Mouse (Mus musculus) MEL (cell line): Measurements from ENCODE around the gene Limch1. TPM values are rescaled to one million over a fixed set of nuclear protein-coding genes. Genes with fewer than 3 reads are reported as not detected.

ENCODE experiments used
- DNase-seq: peaks from one replicate; pipeline ENCODE4 v3.0.0; 2011; ENCODE audit warnings: low read depth, low spot score
- H3K27ac ChIP-seq: 2 replicates; pipeline ENCODE4 v1.5.1; 2012; ENCODE audit warnings: low read depth, mild to moderate bottlenecking, control low read depth, low read length, moderate library complexity; ENCODE audit not compliant: control insufficient read depth
- H3K27me3 ChIP-seq, 2 experiments: fragments of 150-350 bp in 1 of 2; sonication (generic) in 1 of 2; 2 replicates each; pipeline ENCODE4 v1.6.1; 2012; ENCODE audit warnings: low read length in 2 of 2, mild to moderate bottlenecking in 2 of 2, improper control_type of control experiment in 1 of 2, moderate library complexity in 1 of 2; ENCODE audit not compliant: insufficient read depth in 2 of 2, control insufficient read depth in 1 of 2
- H3K36me3 ChIP-seq, 2 experiments: 2 replicates each; pipeline ENCODE4 v1.6.1; 2012 to 2014; ENCODE audit warnings: low read length in 2 of 2, improper control_type of control experiment in 1 of 2, inconsistent platforms in 1 of 2, mild to moderate bottlenecking in 1 of 2; ENCODE audit not compliant: insufficient read depth in 2 of 2, control insufficient read depth in 1 of 2
- H3K4me1 ChIP-seq, 2 experiments: fragments of 150-350 bp in 1 of 2; sonication (generic) in 1 of 2; 2 replicates each; pipeline ENCODE4 v1.6.1; 2012; ENCODE audit warnings: low read length in 2 of 2, improper control_type of control experiment in 1 of 2, mild to moderate bottlenecking in 1 of 2; ENCODE audit not compliant: insufficient read depth in 2 of 2, control insufficient read depth in 1 of 2
- H3K4me3 ChIP-seq, 2 experiments: fragments of 150-350 bp in 1 of 2; sonication (generic) in 1 of 2; 2 replicates each; pipeline ENCODE4 v1.5.1; 2012; ENCODE audit warnings: low read depth in 2 of 2, low read length in 2 of 2, mild to moderate bottlenecking in 2 of 2, moderate library complexity in 2 of 2, control low read depth in 1 of 2, improper control_type of control experiment in 1 of 2; ENCODE audit not compliant: control insufficient read depth in 1 of 2, insufficient read depth in 1 of 2
- H3K79me2 ChIP-seq: 2 replicates; pipeline ENCODE4 v1.6.1; 2012; ENCODE audit warnings: mild to moderate bottlenecking, low read length, moderate library complexity; ENCODE audit not compliant: control insufficient read depth, poor library complexity, insufficient read depth
- H3K9ac ChIP-seq: 2 replicates; pipeline ENCODE4 v1.6.1; 2012; ENCODE audit warnings: low read depth, mild to moderate bottlenecking, control low read depth, low read length, moderate library complexity; ENCODE audit not compliant: control insufficient read depth, poor library complexity, severe bottlenecking
- H3K9me3 ChIP-seq: fragments of 150-350 bp; sonication (generic); replicated peaks from 2 replicates; pipeline ENCODE4 v1.6.1; 2012; ENCODE audit warnings: mild to moderate bottlenecking, low read length, improper control_type of control experiment, moderate library complexity; ENCODE audit not compliant: insufficient read depth
- BHLHE40 ChIP-seq: IDR thresholded peaks from 2 replicates; pipeline ENCODE4 v1.6.1; 2012; ENCODE audit warnings: low read depth, mild to moderate bottlenecking, inconsistent platforms, low read length, improper control_type of control experiment, borderline replicate concordance
- CHD1 ChIP-seq: IDR thresholded peaks from 2 replicates; pipeline ENCODE4 v1.6.1; 2012; ENCODE audit warnings: low read depth, mild to moderate bottlenecking, inconsistent platforms, low read length, improper control_type of control experiment
- E2F4 ChIP-seq: IDR thresholded peaks from 2 replicates; pipeline ENCODE4 v1.6.1; 2011; ENCODE audit warnings: low read depth, low read length, improper control_type of control experiment, borderline replicate concordance
- ELF1 ChIP-seq: IDR thresholded peaks from 2 replicates; pipeline ENCODE4 v1.6.1; 2014; ENCODE audit warnings: low read depth, mild to moderate bottlenecking, inconsistent platforms, low read length, improper control_type of control experiment, moderate library complexity
- EP300 ChIP-seq, 2 experiments: IDR thresholded peaks; 2 replicates each; pipeline ENCODE4 v1.6.1; 2011; ENCODE audit warnings: improper control_type of control experiment in 2 of 2, low read length in 2 of 2, low read depth in 1 of 2, mild to moderate bottlenecking in 1 of 2
- ETS1 ChIP-seq: IDR thresholded peaks from 2 replicates; pipeline ENCODE4 v1.6.1; 2012; ENCODE audit warnings: low read depth, mild to moderate bottlenecking, inconsistent platforms, low read length, improper control_type of control experiment, moderate library complexity
- GATA1 ChIP-seq: IDR thresholded peaks from 2 replicates; pipeline ENCODE4 v1.6.1; 2011; ENCODE audit warnings: low read depth, low read length, improper control_type of control experiment
- HCFC1 ChIP-seq: IDR thresholded peaks from 2 replicates; pipeline ENCODE4 v1.6.1; 2012; ENCODE audit warnings: low read depth, mild to moderate bottlenecking, inconsistent platforms, low read length, improper control_type of control experiment, moderate library complexity
- KAT2A ChIP-seq: conservative IDR thresholded peaks from 2 replicates; pipeline ENCODE4 v1.6.1; 2012; ENCODE audit warnings: low read depth, low read length, improper control_type of control experiment, inconsistent platforms
- MAX ChIP-seq: IDR thresholded peaks from 2 replicates; pipeline ENCODE4 v1.6.1; 2011; ENCODE audit warnings: low read length, improper control_type of control experiment
- MAZ ChIP-seq: IDR thresholded peaks from 2 replicates; pipeline ENCODE4 v1.6.1; 2012; ENCODE audit warnings: low read depth, mild to moderate bottlenecking, inconsistent platforms, low read length, improper control_type of control experiment
- MEF2A ChIP-seq: IDR thresholded peaks from 2 replicates; pipeline ENCODE4 v1.6.1; 2014; ENCODE audit warnings: low read depth, mild to moderate bottlenecking, inconsistent platforms, low read length, improper control_type of control experiment; ENCODE audit not compliant: poor library complexity, insufficient replicate concordance, severe bottlenecking; ENCODE audit errors: extremely low read depth
- MXI1 ChIP-seq: IDR thresholded peaks from 2 replicates; pipeline ENCODE4 v1.6.1; 2011; ENCODE audit warnings: mild to moderate bottlenecking, low read depth, low read length, improper control_type of control experiment
- MYB ChIP-seq: IDR thresholded peaks from 2 replicates; pipeline ENCODE4 v1.6.1; 2011; ENCODE audit warnings: mild to moderate bottlenecking, low read depth, low read length, improper control_type of control experiment
- MYC ChIP-seq: IDR thresholded peaks from 2 replicates; pipeline ENCODE4 v1.6.1; 2011; ENCODE audit warnings: low read depth, mild to moderate bottlenecking, low read length, improper control_type of control experiment, moderate library complexity
- NELFE ChIP-seq: IDR thresholded peaks from 2 replicates; pipeline ENCODE4 v1.6.1; 2011; ENCODE audit warnings: low read depth, low read length, improper control_type of control experiment
- POLR2A ChIP-seq, 2 experiments: IDR thresholded peaks; 2 replicates each; pipeline ENCODE4 v1.6.1; 2011 to 2012; ENCODE audit warnings: low read length in 2 of 2, mild to moderate bottlenecking in 2 of 2, control low read depth in 1 of 2, improper control_type of control experiment in 1 of 2, low read depth in 1 of 2, moderate library complexity in 1 of 2; ENCODE audit not compliant: control insufficient read depth in 1 of 2, insufficient read depth in 1 of 2, poor library complexity in 1 of 2
- POLR2AphosphoS2 ChIP-seq: IDR thresholded peaks from 2 replicates; pipeline ENCODE4 v1.6.1; 2011; ENCODE audit warnings: low read length, improper control_type of control experiment
- POLR2AphosphoS5 ChIP-seq: IDR thresholded peaks from 2 replicates; pipeline ENCODE4 v1.6.1; 2012; ENCODE audit warnings: low read depth, borderline replicate concordance, mild to moderate bottlenecking, inconsistent platforms, low read length, moderate library complexity, mixed read lengths
- RAD21 ChIP-seq: IDR thresholded peaks from 2 replicates; pipeline ENCODE4 v1.6.1; 2011; ENCODE audit warnings: mild to moderate bottlenecking, low read depth, low read length, improper control_type of control experiment
- RCOR1 ChIP-seq: IDR thresholded peaks from 2 replicates; pipeline ENCODE4 v1.6.1; 2012; ENCODE audit warnings: low read depth, mild to moderate bottlenecking, inconsistent platforms, low read length, improper control_type of control experiment
- SIN3A ChIP-seq: IDR thresholded peaks from 2 replicates; pipeline ENCODE4 v1.6.1; 2012; ENCODE audit warnings: low read length, improper control_type of control experiment, inconsistent platforms
- TBP ChIP-seq: IDR thresholded peaks from 2 replicates; pipeline ENCODE4 v1.8.0; 2011; ENCODE audit warnings: low read depth, low read length, improper control_type of control experiment
- TCF12 ChIP-seq: IDR thresholded peaks from 2 replicates; pipeline ENCODE4 v1.6.1; 2014; ENCODE audit warnings: low read depth, mild to moderate bottlenecking, inconsistent platforms, low read length, improper control_type of control experiment, moderate library complexity
- UBTF ChIP-seq: IDR thresholded peaks from 2 replicates; pipeline ENCODE4 v1.6.1; 2012; ENCODE audit warnings: low read depth, mild to moderate bottlenecking, inconsistent platforms, low read length, improper control_type of control experiment, moderate library complexity, borderline replicate concordance; ENCODE audit not compliant: insufficient read depth
- USF2 ChIP-seq, 2 experiments: IDR thresholded peaks; 2 replicates each; pipeline ENCODE4 v1.6.1; 2011 to 2012; ENCODE audit warnings: improper control_type of control experiment in 2 of 2, low read length in 2 of 2, borderline replicate concordance in 1 of 2, inconsistent platforms in 1 of 2, low read depth in 1 of 2, mild to moderate bottlenecking in 1 of 2; ENCODE audit not compliant: insufficient read depth in 1 of 2
- polyA plus RNA-seq, 2 experiments: library from polyadenylated mRNA; stranded (reverse) in 1 of 2; unstranded in 1 of 2; fragments of >175 nt in 1 of 2; fragments of >200 nt in 1 of 2; gene quantifications; 2 replicates each; pipeline versions ENCODE4 v1.2.1 to v1.2.4; 2012; ENCODE audit warnings: low replicate concordance in 2 of 2, low read depth in 1 of 2; ENCODE audit not compliant: insufficient read length in 2 of 2, insufficient read depth in 1 of 2, missing spikeins in 1 of 2
- total RNA-seq: library from RNA; depleted of rRNA; stranded (reverse); fragments of 300-350 nt; gene quantifications from 2 replicates; pipeline ENCODE4 v1.2.3, GENCODE M21; 2012

Gene Limch1
- total and polyA plus RNA-seq, 3 experiments: not detected

GRCm38 (mm10) chr5:66764129-66764528 is 18.5 kb downstream of the Limch1 start:
- TF ChIP-seq UBTF (no peak), POLR2AphosphoS5 (no peak), EP300 (IDR thresholded peaks at IDR 0.05; ENCODE audit: low read depth in 1 of 2, low read length in 2 of 2) (no peak), MXI1 (no peak), MEF2A (no peak), KAT2A (no peak), USF2 (IDR thresholded peaks at IDR 0.05; ENCODE audit: borderline replicate concordance in 1 of 2, insufficient read depth in 1 of 2, low read depth in 1 of 2, low read length in 2 of 2) (no peak), ETS1 (no peak), TCF12 (no peak), MAX (no peak), GATA1 (no peak), SIN3A (no peak), MYB (no peak), CHD1 (no peak), MAZ (no peak), HCFC1 (no peak), E2F4 (no peak)
- H3K9ac ChIP-seq: no peak overlapping the region
- DNase-seq: no peak
- H3K4me1 ChIP-seq: no peaks in the 10 kb centered on the region
- no peaks in the 10 kb centered on the region for H3K36me3 ChIP-seq
- no peak overlapping the region for H3K4me3 ChIP-seq
- H3K27ac ChIP-seq: no peak overlapping the region
- no peaks in the 10 kb centered on the region for H3K27me3 ChIP-seq
- no peaks in the 10 kb centered on the region for H3K79me2 ChIP-seq
- no peaks in the 10 kb centered on the region for H3K9me3 ChIP-seq

GRCm38 (mm10) chr5:66765911-66766310 is 20.3 kb downstream of the Limch1 start:
- Histone ChIP-seq H3K79me2 (no peaks in the 10 kb centered on the region), H3K4me1 (no peaks in the 10 kb centered on the region), H3K27me3 (no peaks in the 10 kb centered on the region), H3K4me3 (no peak overlapping the region)
- no peak for DNase-seq
- TF ChIP-seq USF2 (IDR thresholded peaks at IDR 0.05; ENCODE audit: borderline replicate concordance in 1 of 2, insufficient read depth in 1 of 2, low read depth in 1 of 2, low read length in 2 of 2) (no peak), SIN3A (no peak), MXI1 (no peak), POLR2AphosphoS5 (no peak), NELFE (no peak), EP300 (IDR thresholded peaks at IDR 0.05; ENCODE audit: low read depth in 1 of 2, low read length in 2 of 2) (no peak), TBP (no peak), MYC (no peak), RCOR1 (no peak), RAD21 (no peak), POLR2AphosphoS2 (no peak), ETS1 (no peak), MYB (no peak), ELF1 (no peak), MAX (no peak), POLR2A (IDR thresholded peaks at IDR 0.05; ENCODE audit: control insufficient read depth in 1 of 2, insufficient read depth in 1 of 2, low read depth in 1 of 2, low read length in 2 of 2, poor library complexity in 1 of 2) (no peak), BHLHE40 (no peak)
- TF ChIP-seq, all 39 proteins: peak for 0
- H3K9me3 ChIP-seq: no peaks in the 10 kb centered on the region
- H3K27ac ChIP-seq: no peak overlapping the region
- H3K36me3 ChIP-seq: no peaks in the 10 kb centered on the region
- no peak overlapping the region for H3K9ac ChIP-seq
